Mouse (Mus musculus): ENCODE data around the gene Ect2. TPM values are rescaled to one million over a fixed set of nuclear protein-coding genes. Genes with fewer than 3 reads are reported as not detected.
A peak's percentile ranks its signal among the peaks of the same experiment; 100 is the strongest.

The Ect2 gene
- polyA plus RNA-seq, 1 experiment from 2014 or later, result 35.6 TPM

DNA sequence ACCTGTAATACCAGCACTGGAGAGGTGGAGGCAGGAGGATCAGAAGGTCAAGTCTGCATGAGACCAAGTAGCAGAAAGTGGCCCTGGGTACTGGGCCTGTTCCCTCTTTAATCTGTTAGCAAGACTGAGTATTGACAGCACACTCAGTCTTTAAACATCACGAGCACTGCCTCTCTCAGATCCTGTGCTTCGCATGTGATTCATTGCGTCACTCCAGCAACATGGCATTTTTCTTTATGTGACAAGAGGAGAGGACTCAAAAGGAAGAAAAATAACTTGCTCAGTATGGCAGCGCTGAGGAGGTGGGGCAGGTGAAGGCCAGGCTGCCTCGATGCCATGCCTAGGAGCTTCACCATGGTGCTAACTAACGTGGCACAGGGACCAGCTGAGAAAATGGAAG lies 38.2 kb upstream of the Ect2 start:
- Histone ChIP-seq H3K27ac (replicated peaks; ENCODE audit: low read depth, low read length) (no peak overlapping the region), H3K4me1 (ENCODE audit: control insufficient read depth, insufficient read depth, low read length) (no peaks in the 10 kb centered on the region), H3K36me3 (ENCODE audit: control insufficient read depth, insufficient read depth, low read length) (no peaks in the 10 kb centered on the region), H3K4me2 (ENCODE audit: low read depth, low read length) (no peak overlapping the region), H3K27me3 (replicated peaks; ENCODE audit: control insufficient read depth, insufficient read depth, low read length) (no peaks in the 10 kb centered on the region), H3K9ac (ENCODE audit: low read depth, low read length) (no peak overlapping the region), H3K9me3 (ENCODE audit: control insufficient read depth, low read length) (no peaks in the 10 kb centered on the region), H3K4me3 (ENCODE audit: low read depth, low read length) (no peak overlapping the region)
- 87% methylated on average over 6 of the region's 6 CpGs for WGBS
- ATAC-seq (ENCODE audit: low read depth) (no peak), DNase-seq (ENCODE audit: low spot score) (no peak)

DNA sequence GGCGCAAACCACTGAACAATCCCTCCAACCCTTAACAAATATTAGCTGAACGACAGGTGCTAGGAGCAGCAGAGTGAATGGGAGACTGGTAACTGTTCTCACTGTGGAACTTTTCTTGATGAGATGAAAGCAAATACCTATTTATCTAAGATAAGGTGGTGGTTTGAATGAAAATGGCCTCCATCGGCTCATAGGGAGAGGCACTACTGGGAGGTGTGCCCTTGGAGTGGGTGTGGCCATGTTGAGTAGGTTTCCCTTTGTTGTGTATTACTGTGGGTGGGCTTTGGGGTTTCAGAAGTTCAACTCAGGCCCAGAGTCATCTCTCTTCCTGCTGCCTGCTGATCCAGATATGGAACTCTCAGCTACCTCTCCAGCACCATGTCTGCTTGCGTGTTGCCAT lies 37.2 kb upstream of the Ect2 start:
- Histone ChIP-seq H3K27me3 (replicated peaks; ENCODE audit: control insufficient read depth, insufficient read depth, low read length) (no peaks in the 10 kb centered on the region), H3K27ac (replicated peaks; ENCODE audit: low read depth, low read length) (no peak overlapping the region), H3K9ac (ENCODE audit: low read depth, low read length) (no peak overlapping the region), H3K9me3 (ENCODE audit: control insufficient read depth, low read length) (no peaks in the 10 kb centered on the region), H3K36me3 (ENCODE audit: control insufficient read depth, insufficient read depth, low read length) (no peaks in the 10 kb centered on the region), H3K4me2 (ENCODE audit: low read depth, low read length) (no peak overlapping the region), H3K4me3 (ENCODE audit: low read depth, low read length) (no peak overlapping the region), H3K4me1 (ENCODE audit: control insufficient read depth, insufficient read depth, low read length) (no peaks in the 10 kb centered on the region)
- 88% methylated on average over 4 of the region's 4 CpGs for WGBS
- ATAC-seq (ENCODE audit: low read depth), result no peak
- no peak for DNase-seq (ENCODE audit: low spot score)

DNA sequence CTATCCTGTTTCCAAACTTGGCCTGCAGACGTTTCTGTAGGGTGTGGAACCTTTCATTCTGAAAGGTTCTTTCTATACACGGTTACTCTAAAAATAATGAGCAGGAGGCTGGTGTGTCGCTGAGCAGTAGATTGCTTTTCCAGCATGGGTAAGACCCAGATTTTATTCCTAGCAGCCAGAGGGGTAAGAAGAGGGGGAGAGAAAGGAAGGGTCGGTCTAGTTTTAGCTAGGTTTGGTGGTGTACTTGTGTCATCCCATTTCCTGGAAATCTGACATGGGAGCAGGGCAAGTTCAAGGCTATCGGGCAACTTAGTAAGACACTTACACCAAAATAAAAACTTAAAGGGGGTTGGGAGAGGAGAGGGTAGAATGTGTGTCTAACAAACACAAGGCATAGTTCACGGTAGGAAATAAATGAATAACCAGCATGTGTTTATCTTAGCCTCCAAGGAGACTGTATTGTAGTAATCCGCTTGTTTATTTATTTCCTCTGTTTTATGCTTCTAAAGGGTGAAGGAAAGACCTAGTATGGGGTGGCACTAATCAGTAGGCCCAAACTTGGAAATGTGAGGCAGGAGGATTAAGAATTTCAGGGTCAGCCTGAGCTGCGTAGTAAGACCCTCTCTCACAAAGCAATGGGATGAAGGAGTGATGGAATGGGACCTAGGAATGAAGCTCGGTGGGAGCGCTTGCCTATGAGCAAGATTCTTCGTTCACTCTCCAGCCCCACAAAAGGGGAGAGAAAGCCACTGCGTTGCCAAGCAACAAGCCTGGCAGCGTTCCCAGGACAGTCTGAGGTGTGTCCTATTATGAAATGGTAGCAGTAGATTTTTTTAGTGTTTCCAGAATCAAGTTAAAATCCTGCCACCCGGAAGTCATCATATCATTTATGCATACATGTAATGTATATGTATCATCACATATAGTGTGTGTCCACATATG lies 35.9 kb upstream of the Ect2 start:
- no peaks in the 10 kb centered on the region for H3K27me3 ChIP-seq (replicated peaks; ENCODE audit: control insufficient read depth, insufficient read depth, low read length)
- H3K27ac ChIP-seq (replicated peaks; ENCODE audit: low read depth, low read length), result no peak overlapping the region; the same call in 1 of the 2 replicates
- ATAC-seq (ENCODE audit: low read depth), result peak; percentile 47; the same call in 1 of the 2 replicates
- H3K9ac ChIP-seq (ENCODE audit: low read depth, low read length), result no peak overlapping the region
- no peaks in the 10 kb centered on the region for H3K36me3 ChIP-seq (ENCODE audit: control insufficient read depth, insufficient read depth, low read length)
- H3K4me3 ChIP-seq (ENCODE audit: low read depth, low read length), result no peak overlapping the region
- H3K4me2 ChIP-seq (ENCODE audit: low read depth, low read length), result no peak overlapping the region
- 62% methylated on average over 14 of the region's 14 CpGs for WGBS
- no peaks in the 10 kb centered on the region for H3K9me3 ChIP-seq (ENCODE audit: control insufficient read depth, low read length)
- no peaks in the 10 kb centered on the region for H3K4me1 ChIP-seq (ENCODE audit: control insufficient read depth, insufficient read depth, low read length)
- peak; percentile 87 for DNase-seq (ENCODE audit: low spot score)

DNA sequence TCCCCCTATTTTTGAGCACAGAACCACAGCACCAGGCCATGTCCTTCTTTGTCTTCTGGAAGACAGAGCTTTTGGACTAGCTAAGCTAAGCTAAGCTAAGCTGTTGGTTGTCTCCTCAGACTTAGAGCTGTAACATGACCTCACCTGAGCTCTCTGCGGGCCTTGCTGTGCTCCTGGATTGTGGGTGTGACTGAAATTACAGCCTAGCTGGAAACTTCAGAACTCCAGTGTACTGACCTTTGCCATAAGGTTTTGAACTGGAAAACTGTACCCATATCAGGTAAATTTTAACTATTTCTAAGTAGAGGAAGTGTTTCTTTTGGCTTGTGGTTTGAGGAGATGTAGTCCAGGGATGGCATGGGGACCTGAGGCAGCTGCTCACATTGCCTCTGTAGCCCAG lies 34.7 kb upstream of the Ect2 start:
- no peak overlapping the region for H3K27ac ChIP-seq (replicated peaks; ENCODE audit: low read depth, low read length)
- H3K4me2 ChIP-seq (ENCODE audit: low read depth, low read length), result no peak overlapping the region
- peak; percentile 22 for DNase-seq (ENCODE audit: low spot score)
- WGBS, result 37% methylated on average over 1 of the region's 1 CpGs
- no peaks in the 10 kb centered on the region for H3K9me3 ChIP-seq (ENCODE audit: control insufficient read depth, low read length)
- no peak overlapping the region for H3K4me3 ChIP-seq (ENCODE audit: low read depth, low read length)
- H3K4me1 ChIP-seq (ENCODE audit: control insufficient read depth, insufficient read depth, low read length), result no peaks in the 10 kb centered on the region
- no peaks in the 10 kb centered on the region for H3K36me3 ChIP-seq (ENCODE audit: control insufficient read depth, insufficient read depth, low read length)
- H3K27me3 ChIP-seq (replicated peaks; ENCODE audit: control insufficient read depth, insufficient read depth, low read length), result no peaks in the 10 kb centered on the region
- H3K9ac ChIP-seq (ENCODE audit: low read depth, low read length), result no peak overlapping the region
- no peak for ATAC-seq (ENCODE audit: low read depth)

DNA sequence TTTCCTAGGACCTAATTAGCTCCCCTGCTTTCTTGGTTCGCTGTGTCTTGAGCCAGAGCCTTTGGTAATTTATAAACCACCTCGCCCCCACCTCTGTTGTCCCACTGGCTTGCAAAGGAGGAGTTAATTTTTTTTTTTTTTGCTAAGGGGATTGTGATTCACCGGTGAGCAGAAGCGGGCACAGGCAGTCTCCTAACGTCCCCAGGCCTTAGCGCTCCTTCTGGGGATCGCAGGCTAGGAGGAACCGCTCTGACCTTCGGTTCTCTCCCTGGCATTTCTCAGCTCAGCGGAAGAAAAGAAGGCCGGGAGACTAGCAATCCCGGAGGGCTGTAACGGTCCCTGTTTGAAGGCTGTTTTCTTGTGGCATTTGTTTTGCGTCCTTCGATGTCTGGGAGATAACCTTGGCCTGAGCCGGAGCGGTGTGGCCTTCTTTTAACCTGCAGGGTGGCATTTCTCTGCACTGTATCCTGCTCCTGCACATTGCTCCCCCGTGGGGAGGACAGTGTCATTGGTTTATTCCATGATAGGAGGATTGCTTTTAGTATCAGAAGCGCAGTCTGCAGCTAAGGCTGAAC lies 30.0 kb upstream of the Ect2 start:
- Histone ChIP-seq H3K4me3 (ENCODE audit: low read depth, low read length) (peak overlapping the region; percentile 69), H3K4me2 (ENCODE audit: low read depth, low read length) (peak overlapping the region; percentile 99), H3K36me3 (ENCODE audit: control insufficient read depth, insufficient read depth, low read length) (no peaks in the 10 kb centered on the region), H3K9ac (ENCODE audit: low read depth, low read length) (peak overlapping the region; percentile 73), H3K4me1 (ENCODE audit: control insufficient read depth, insufficient read depth, low read length) (no peaks in the 10 kb centered on the region), H3K27ac (replicated peaks; ENCODE audit: low read depth, low read length) (no peak overlapping the region), H3K27me3 (replicated peaks; ENCODE audit: control insufficient read depth, insufficient read depth, low read length) (no peaks in the 10 kb centered on the region; the same call in 1 of the 2 replicates), H3K9me3 (ENCODE audit: control insufficient read depth, low read length) (no peaks in the 10 kb centered on the region)
- WGBS, result 10% methylated on average over 19 of the region's 19 CpGs
- ATAC-seq (ENCODE audit: low read depth) (no peak), DNase-seq (ENCODE audit: low spot score) (no peak)

DNA sequence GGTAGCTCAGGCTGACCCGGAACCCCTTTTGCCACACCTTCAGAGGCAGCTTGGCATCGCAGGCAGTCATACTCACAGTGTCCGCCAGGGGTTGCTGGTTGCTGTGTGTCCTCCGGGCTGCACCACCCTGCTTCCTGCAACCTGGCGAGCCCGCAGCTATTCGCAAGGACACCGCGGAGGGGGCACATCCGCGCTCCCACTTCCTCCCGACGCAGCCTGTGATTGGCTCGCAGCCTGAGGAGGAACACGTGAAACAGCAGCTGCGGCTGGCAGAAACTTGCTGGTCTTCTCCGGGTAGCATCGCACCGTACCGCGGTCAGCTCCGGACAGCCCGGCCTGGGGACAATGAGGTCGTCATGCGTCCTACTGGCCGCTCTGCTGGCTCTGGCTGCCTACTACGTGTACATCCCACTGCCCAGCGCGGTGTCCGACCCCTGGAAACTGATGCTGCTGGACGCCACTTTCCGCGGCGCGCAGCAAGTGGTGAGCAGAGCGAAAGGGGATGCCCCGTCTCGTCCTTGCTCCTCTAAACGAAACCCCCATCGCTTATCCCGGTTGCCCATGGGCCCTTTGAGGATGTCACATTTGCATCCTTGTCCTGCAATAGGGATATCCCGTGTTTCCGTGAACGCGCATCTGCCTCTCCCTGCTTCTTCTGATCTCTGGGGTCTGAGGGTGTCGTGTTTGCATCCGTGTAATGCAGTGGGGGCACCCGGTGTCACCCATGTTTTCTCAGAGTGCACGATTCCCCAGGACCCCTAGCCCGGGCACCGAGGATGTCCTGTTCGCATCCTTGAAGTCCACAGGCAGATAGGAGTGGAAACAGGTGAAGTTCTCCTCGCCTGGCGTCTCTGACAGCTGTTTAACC lies 29.3 kb upstream of the Ect2 start, which contains the start of gene Nceh1:
Gene Nceh1 (plus strand): TSS at position 233 of the 868 bp plus-strand sequence.
- H3K4me1 ChIP-seq (ENCODE audit: control insufficient read depth, insufficient read depth, low read length), result no peaks in the 10 kb centered on the region
- peak; percentile 96 for DNase-seq (ENCODE audit: low spot score)
- no peak within 1 kb of the TSS for H3K27ac ChIP-seq (replicated peaks; ENCODE audit: low read depth, low read length)
- H3K9me3 ChIP-seq (ENCODE audit: control insufficient read depth, low read length), result no peaks in the 10 kb centered on the region
- peak within 1 kb of the TSS; percentile 99 for H3K4me2 ChIP-seq (ENCODE audit: low read depth, low read length)
- WGBS, result under 1% methylated on average over 52 of the region's 54 CpGs
- no peaks in the 10 kb centered on the region for H3K36me3 ChIP-seq (ENCODE audit: control insufficient read depth, insufficient read depth, low read length)
- H3K27me3 ChIP-seq (replicated peaks; ENCODE audit: control insufficient read depth, insufficient read depth, low read length), result no peaks in the 10 kb centered on the region; the same call in 1 of the 2 replicates
- H3K4me3 ChIP-seq (ENCODE audit: low read depth, low read length), result peak within 1 kb of the TSS; percentile 69
- H3K9ac ChIP-seq (ENCODE audit: low read depth, low read length), result peak within 1 kb of the TSS; percentile 73
- peak; percentile 100 for ATAC-seq (ENCODE audit: low read depth)

DNA sequence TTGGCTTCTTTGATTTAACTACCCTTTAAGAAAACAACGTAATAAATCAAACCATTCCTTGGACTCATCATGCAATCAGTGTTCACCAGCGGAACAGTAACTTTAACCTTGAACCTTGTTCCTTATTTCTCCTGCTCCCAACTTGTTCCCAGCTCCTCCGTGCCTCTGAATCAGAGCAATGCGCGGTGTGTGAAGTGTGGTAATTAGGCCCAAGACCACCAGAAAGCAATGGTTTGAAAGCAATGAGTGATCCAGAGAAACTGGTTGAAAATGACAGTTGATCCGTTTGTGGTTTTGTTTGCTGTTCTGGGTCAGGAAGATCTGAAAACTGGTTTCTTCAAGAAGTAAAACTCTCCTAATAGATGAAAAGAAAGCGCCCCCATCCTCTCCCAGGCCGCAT lies 26.0 kb upstream of the Ect2 start:
- Histone ChIP-seq H3K27ac (replicated peaks; ENCODE audit: low read depth, low read length) (no peak overlapping the region), H3K4me1 (ENCODE audit: control insufficient read depth, insufficient read depth, low read length) (no peaks in the 10 kb centered on the region), H3K4me2 (ENCODE audit: low read depth, low read length) (no peak overlapping the region), H3K9me3 (ENCODE audit: control insufficient read depth, low read length) (no peaks in the 10 kb centered on the region), H3K27me3 (replicated peaks; ENCODE audit: control insufficient read depth, insufficient read depth, low read length) (no peaks in the 10 kb centered on the region; the same call in 1 of the 2 replicates), H3K9ac (ENCODE audit: low read depth, low read length) (no peak overlapping the region), H3K4me3 (ENCODE audit: low read depth, low read length) (no peak overlapping the region), H3K36me3 (ENCODE audit: control insufficient read depth, insufficient read depth, low read length) (no peaks in the 10 kb centered on the region)
- DNase-seq (ENCODE audit: low spot score) (no peak), ATAC-seq (ENCODE audit: low read depth) (no peak)
- 73% methylated on average over 8 of the region's 8 CpGs for WGBS

DNA sequence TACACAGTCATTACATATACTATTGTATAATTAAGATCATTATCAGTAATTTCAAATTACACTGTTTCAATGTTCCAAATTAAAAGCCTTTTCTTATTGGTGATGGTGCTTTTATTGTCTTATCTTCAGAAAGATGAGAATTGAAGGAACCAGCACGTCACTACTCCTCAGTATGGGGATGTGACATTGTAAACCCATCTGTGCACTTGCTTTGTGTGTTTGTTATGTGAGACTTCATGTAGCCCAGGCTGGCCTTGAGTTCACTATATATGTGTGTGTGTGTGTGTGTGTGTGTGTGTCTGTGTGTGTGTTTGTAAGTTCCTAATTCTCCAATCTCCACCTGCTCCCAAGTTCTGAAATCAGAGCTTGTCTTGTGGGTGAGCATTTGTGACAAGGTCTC lies 16.6 kb upstream of the Ect2 start:
- no peak overlapping the region for H3K27ac ChIP-seq (replicated peaks; ENCODE audit: low read depth, low read length)
- no peak overlapping the region for H3K9ac ChIP-seq (ENCODE audit: low read depth, low read length)
- DNase-seq (ENCODE audit: low spot score), result no peak
- H3K36me3 ChIP-seq (ENCODE audit: control insufficient read depth, insufficient read depth, low read length), result no peaks in the 10 kb centered on the region
- no peaks in the 10 kb centered on the region for H3K4me1 ChIP-seq (ENCODE audit: control insufficient read depth, insufficient read depth, low read length)
- ATAC-seq (ENCODE audit: low read depth), result no peak
- H3K4me3 ChIP-seq (ENCODE audit: low read depth, low read length), result no peak overlapping the region
- no peaks in the 10 kb centered on the region for H3K9me3 ChIP-seq (ENCODE audit: control insufficient read depth, low read length)
- WGBS, result 72% methylated on average over 1 of the region's 1 CpGs
- no peak overlapping the region for H3K4me2 ChIP-seq (ENCODE audit: low read depth, low read length)
- no peaks in the 10 kb centered on the region for H3K27me3 ChIP-seq (replicated peaks; ENCODE audit: control insufficient read depth, insufficient read depth, low read length)

All from embryonic facial prominence, embryonic 14.5 days (tissue).